Mouse (Mus musculus) ovary, postnatal 36 days (tissue): ENCODE results near the gene Akap8.

Experiments
- DNase-seq: peaks from one replicate; pipeline ENCODE4 v3.0.0; 2022; ENCODE audit warnings: low spot score, mixed read lengths

Gene Akap8

DNA sequence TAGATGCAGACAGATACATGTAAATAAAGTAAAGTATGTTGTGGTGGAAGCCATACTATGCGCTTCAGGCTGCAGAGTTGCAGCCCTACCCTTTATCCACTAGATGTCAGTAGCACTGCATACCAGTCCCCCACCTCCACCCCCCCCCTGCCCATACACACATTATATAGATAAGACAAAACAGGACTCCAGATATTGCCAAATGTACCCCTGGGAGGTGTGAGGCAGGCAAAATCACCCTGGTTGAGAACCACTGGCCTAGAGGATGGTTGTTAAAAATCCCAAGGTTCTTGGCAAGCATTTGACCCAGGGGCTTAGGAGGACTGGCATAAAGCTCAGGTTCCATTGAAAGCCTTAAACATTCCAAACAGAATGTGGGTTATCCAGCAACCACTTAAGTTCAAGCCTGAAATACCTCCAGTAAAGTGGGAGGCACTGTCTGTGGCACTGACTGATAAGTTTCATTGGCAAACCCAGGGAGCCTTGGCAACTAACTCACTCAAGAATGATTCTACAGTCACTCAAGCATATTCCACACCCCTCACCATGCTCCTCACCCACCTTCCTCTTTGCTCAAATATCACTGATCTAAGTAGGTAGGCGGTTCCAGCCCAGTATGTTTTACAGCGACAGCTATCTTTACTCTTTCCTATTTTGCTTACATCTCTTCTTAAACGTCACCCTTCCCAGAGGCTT is 28.1 kb upstream of the Akap8 start:
- DNase-seq = no peak

- no peak for DNase-seq
Measured at GRCm38 (mm10) chr17:32348406-32348805, 27.4 kb upstream of the Akap8 start.

DNA sequence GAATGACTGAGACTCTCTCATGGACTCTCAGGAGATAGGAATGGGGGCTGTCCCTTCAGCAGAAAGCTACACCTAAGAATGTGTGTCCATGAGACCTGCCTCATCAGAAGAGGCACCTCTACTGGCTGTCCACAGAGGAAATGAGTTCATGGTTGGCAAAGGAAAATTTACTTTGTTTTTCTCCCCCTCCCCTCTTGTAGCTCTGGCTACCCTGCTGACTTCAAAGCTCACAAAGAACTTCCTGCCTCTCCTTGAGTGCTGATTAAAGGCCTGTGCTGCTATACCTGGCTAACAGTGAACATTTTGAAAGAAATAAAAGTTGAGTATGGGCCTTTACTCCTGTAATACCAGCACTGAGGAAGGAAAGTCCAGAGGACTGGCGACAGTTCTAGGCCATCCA is 20.1 kb upstream of the Akap8 start:
- no peak for DNase-seq

DNA sequence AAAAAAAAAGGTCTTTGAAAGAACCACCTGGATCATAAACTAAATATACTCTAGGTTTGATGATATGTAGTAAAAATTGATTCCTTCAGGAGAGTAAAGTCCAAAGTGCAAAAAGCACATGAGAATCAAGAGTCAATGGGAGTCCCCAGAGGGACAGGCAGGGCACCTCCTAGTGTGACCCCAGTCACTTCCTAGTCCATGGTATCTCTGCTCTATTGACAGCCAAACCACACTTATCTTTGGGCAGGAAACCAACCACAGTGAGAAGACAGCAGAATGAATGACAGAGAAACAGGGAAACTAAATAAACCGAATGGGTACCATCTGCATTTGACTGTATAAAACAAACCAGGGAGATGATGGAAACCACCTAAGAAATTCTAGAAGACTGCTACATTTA is 19.1 kb upstream of the Akap8 start:
- DNase-seq = no peak

GRCm38 (mm10) chr17:32335869-32336268 is 14.8 kb upstream of the Akap8 start:
- DNase-seq = no peak

DNA sequence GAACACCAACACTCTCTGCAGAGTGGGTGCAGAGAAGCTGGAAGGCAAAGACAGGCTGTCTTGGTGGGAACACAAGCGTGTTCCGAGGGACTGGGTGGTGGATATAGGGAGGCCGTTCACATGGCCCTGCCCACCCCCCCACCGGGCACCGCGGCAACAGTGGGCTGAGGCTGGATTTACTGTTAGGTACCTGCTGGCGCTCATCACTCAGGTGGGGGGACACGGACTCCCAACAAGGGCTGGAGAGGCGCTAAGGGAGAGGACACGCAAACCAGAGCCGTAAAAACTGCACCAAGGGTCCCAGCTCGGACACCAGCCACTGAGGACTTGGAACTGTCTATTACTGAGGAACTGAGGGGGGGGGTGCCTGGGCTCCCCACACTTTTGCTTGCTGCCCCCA is 13.9 kb upstream of the Akap8 start:
- DNase-seq = no peak

DNA sequence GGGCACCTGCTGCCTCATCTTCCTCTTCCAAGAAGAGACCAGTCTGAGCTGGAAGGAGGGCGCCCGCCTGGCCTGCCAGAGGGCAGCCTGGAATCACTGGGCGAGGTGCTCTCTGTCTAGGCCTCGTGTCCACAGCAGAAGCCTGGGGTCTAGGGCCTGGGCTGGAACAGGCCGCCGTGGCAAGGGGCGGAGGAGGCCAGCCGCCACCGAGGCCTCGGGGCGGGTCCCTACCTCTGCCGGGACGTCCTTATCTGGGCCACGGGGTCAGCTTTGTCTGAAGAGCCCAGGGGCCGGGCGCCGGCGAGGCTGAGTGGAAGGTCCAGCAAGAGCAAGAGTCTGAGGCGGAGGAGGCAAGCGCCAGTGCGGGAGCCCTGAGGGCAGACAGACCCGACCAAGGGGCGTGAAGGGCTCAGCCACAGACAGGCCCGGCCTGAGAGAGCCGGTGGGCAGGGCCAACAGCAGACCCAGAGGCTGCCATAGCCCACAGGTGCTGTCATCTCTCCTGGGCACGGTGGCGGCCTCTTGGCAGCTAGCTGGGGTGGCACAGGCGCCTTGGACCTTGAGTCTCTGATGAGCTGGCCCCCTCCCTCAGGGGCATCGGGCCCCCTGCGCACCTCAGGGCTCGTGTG is 12.8 kb upstream of the Akap8 start:
- peak; percentile 14 for DNase-seq

DNA sequence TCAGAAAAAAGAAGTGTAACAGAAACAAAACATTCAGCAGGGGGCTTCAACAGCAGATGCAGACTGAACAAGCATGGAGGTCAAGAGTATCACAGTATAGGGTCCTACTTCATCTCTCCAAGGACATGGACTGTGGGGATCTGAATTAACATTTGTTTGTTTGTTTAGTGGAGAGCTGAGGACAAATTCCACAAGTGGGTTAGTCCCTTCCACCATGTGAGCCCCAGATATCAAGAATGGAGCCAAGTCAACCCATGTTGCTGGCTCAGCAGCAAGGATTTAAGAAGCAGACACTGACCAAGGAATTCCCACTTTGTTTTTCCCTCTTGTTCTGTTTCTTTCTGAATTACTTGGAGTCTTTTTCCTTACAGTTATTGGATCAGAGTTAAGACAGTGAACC is 6.5 kb upstream of the Akap8 start:
- DNase-seq = no peak

DNA sequence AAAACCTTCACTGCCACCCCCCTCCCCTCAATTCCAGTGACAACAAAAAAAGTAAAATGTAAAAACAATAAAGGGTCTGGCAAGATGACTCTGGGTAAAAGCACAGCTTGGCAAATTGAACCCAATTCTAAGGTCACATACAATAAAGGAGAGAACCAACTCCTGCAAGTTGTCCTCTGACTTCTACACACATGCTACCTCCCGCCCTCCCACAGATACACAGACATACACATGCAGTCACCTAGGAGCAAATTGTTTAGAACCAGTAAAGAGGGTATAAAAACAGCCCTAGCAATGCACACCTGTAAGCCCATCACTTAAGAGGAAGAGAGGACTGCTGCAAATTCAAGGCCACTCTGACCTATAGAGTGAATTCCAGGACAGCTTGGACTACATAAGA is 1.8 kb upstream of the Akap8 start:
- DNase-seq = no peak

DNA sequence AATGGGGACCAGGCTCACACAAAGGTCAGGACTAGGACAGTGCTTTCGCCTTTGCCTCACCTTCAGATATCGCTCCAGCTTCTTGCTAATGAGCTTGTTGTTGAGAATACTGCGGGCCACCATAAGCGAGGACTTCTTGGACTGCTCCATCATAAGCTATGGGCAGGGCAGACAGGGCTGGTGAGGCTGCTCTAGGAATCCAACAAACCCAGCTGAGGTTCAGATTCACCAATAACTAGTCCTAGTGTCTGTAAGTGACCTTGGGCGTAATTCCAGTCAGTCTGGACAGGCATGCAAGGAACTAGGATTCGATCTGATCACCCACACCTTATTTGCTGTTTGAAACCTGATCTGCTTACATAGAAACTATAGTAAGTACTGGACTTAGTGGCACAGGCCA is 798 bp upstream of the Akap8 start:
- DNase-seq = no peak

DNA sequence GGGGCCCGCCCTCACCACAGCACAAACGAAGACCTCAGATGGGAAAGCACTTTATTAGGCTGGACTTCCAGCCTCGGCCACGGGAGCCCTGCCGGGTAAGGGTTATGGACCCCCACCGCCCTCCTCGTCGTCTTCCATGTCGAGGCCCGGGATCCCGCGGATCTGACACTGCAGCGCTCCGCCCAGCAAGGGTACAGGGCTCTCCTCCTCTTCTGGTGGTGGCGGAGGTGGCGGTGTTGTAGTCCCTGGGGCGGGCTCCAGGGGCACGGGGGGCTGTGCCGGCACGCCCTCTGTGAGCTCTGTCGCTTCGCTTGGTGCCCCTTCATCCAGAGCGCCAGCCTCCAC is 324 bp upstream of the Akap8 start:
- no peak for DNase-seq

DNA sequence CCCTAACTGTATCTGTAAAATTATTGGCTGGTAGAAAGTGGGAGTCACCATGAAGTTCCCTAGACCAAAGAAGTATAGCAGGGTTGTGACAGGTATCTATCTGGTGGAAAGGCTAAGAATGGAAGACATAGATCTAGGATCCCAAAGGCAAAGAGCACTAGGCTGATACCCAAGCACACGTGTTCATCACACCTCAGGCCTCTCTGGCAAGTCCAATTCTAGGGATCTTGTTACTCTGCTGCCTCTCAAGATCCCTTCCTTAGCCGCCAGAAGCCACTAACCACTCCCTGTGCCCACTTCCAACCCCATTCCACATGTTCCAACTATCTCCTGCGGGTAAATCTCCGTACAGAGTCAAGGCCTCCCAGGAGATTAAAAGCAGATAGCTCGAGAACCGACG is 1.1 kb downstream of the Akap8 start:
- no peak for DNase-seq

GRCm38 (mm10) chr17:32317708-32318107 is 3.3 kb downstream of the Akap8 start:
- DNase-seq = no peak

GRCm38 (mm10) chr17:32317032-32317431 is 4.0 kb downstream of the Akap8 start:
- DNase-seq = no peak

DNA sequence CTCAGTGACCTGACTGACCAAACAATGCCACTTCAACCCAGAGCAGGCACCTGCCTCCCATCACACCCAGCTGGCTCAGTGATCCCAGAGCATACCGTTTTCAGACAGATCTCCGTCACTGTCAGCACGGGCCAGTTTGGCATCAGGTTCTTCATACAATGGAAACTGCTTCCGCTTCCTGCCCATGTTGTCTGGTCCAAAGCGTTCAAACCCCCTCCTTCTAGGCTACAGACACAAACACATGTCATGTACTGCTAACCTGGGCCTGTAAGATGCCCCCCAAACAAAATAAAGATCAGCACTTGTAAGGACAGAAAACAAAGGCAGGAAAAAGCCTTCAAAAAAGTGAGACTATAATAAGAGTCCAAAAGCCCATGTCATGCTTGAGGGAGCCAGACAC is 5.5 kb downstream of the Akap8 start:
- DNase-seq = no peak

DNA sequence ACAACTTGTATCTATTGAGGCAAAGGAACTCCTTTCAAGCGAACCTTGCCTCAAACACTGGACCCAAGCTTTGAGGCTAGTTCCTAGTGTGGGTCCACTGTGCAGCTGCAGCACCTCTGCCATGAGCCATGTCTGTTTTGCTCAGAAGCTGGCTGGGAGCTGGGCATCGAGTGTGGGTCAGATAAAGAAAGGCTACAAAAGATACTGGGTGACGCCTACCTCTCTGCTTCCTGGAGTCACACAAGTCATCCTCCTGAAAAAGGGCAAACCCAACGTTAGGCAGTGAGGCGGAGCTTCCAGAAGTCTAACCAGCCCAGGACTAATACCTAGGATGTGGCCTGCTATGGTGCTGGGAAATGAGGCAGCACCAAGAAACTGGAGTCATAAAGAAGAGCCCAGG is 7.1 kb downstream of the Akap8 start:
- DNase-seq = no peak

DNA sequence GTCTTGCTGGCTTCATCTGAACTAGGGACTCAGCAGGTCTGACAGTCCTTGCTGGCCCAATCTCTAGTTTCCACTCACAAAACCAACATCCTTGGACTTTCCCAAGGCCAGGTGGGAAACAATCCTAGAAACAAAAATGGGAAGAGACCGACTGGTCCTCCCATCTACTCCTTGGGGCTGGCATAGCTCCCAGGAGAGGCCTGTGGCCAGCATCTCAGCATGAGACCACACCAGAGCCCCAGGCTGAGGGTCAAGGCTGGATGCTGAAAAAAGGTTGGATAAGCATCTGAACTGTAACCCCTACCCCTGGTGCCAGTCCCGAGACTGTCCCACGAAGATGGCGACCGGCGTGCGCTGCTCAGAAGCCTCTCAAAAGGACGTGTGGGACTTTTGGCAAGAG is 8.2 kb downstream of the Akap8 start:
- no peak for DNase-seq

- DNase-seq = no peak
Measured at GRCm38 (mm10) chr17:32307963-32308362, 13.1 kb downstream of the Akap8 start.

DNA sequence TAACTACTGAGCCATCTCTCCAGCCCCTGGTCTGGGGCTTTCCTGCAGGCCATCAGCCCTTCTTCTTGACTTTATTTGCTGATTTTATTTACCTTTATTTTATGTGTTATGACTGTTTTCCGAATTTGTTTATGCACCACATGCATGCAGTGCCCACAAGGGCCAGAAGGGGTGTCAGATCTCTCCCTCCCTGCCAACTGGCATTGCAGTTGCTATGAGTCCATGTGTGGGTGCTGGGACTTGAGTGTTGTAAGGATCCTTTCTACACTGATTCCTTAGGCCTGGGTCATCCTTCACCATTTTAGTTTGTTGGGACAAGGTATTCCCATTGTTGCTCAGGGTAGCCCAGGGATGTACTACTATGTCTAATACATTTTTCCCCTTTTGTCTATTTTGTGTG is 22.9 kb downstream of the Akap8 start:
- no peak for DNase-seq

DNA sequence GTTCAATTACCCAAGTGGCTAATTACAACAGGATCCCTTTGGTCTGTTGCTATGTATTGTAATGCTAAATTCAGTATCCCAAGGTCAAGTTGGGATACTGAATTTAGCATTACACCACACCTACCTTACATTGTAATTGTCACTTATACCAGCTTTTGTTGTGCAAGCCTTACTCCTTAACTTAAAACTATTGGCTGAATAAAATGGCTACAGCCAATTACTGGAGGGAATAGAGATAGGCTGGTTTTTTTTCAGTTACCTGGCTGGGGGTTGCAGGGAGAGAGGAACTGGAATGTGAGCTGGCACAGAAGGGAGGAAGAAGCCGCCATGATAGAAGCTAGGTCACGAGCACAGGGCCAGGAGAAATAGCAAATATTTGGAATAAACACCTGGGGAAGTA is 25.1 kb downstream of the Akap8 start:
- no peak for DNase-seq

DNA sequence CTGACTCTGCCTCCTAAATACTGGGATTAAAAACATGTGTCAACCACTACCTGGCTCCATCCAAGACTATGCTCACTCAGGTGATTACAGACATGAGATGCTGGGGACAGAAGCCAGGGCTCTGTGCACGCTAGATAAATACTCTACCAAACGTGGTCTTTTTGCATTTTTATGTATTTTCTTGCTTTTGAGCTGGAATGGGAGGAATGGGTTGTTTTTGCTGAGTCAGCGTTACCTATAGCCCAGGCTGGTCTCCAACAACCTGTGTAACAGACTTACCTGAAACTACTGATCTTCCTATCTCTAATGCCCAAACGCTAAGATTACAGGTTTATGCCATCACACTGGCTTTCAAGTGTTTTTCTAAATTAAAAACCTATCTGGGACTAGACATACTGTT is 25.9 kb downstream of the Akap8 start:
- DNase-seq = no peak

DNA sequence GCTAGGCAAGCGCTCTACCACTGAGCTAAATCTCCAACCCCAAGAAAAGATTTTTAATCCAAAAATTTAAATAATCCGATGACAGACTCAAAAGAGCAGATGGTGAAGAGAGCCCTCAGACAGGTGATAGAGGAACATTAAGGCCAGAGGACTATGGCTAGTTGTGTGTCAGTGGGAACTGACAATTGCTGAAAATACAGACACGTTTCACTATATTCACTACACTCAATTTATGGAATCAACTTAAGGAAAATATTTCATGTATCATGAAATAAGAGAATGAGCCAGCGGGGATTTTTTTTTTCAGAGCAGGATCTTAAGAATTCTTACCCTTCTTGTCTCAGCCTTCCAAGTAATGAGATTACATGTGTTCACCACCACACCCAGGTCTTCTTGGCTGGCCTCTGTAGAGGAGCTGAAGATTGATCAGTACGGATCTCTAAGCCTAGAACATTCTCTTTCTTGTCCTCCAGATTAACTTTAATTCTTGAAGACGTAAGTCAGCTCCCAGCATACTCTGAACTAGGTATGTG is 35.8 kb downstream of the Akap8 start:
- DNase-seq = no peak

- peak; percentile 91 for DNase-seq
Measured at GRCm38 (mm10) chr17:32284262-32285137, 36.5 kb downstream of the Akap8 start, which contains the start of gene Brd4. Brd4 (minus strand) TSS chr17:32284722.
